Mouse (Mus musculus) hematopoietic stem cell, adult 5-6 weeks (primary cell): ENCODE measurements at regions not wholly inside any gene's neighbourhood (a gene's known extent, or its start where the extent isn't known, plus 50 kb on each side); places are given as distances from the start of the nearest gene placed in this dataset.
"Not testable (repeated sequence)": the region's sequence is repeated elsewhere in the genome, so short reads cannot be mapped to it uniquely, and the experiment has no call there.

Source experiments
- ATAC-seq, 2 experiments: fragments of 125-278 bp in 1 of 2; replicated peaks in 1 of 2; 2 replicates each; pipeline ENCODE4 v1.8.0; 2016 to 2017; ENCODE audit warnings: inconsistent platforms in 2 of 2, mild to moderate bottlenecking in 2 of 2, moderate number of reproducible peaks in 2 of 2, low read depth in 1 of 2, moderate TSS enrichment in 1 of 2; ENCODE audit not compliant: low FRiP score in 2 of 2, poor library complexity in 2 of 2, severe bottlenecking in 2 of 2, insufficient read depth in 1 of 2, low TSS enrichment in 1 of 2

- ATAC-seq = not testable (repeated sequence)
These were observed 137.5 kb downstream of the Asmt start for GRCm38 (mm10) chrX:170809909-170810308.

GRCm38 (mm10) chrX:170815381-170815780 is 142.9 kb downstream of the Asmt start:
- no peak for ATAC-seq

GRCm38 (mm10) chrX:170841108-170841507 is 168.7 kb downstream of the Asmt start:
- ATAC-seq = not testable (repeated sequence)

- not testable (repeated sequence) for ATAC-seq
These were observed 169.1 kb downstream of the Asmt start for GRCm38 (mm10) chrX:170841551-170841950.

- not testable (repeated sequence) for ATAC-seq
These were observed 170.5 kb downstream of the Asmt start for GRCm38 (mm10) chrX:170842878-170843465.

- ATAC-seq = not testable (repeated sequence)
These were observed 204.2 kb downstream of the Asmt start for GRCm38 (mm10) chrX:170876616-170877015.

GRCm38 (mm10) chrX:170880864-170881263 is 208.4 kb downstream of the Asmt start:
- ATAC-seq = peak in 1 of 2 experiments; percentile 32; a peak in 1 of 4 replicates
